Mouse (Mus musculus) embryo, embryonic 10 days (tissue): ENCODE data around the gene Adamts12.

Source experiments
- DNase-seq: peaks from one replicate; pipeline ENCODE4 v3.0.0-alpha.2; 2015; ENCODE audit warnings: low spot score

The Adamts12 gene

GRCm38 (mm10) chr15:11160759-11161158 is 96.2 kb downstream of the Adamts12 start:
- DNase-seq, result peak; percentile 69

GRCm38 (mm10) chr15:11165883-11166282 is 101.3 kb downstream of the Adamts12 start:
- peak; percentile 39 for DNase-seq

GRCm38 (mm10) chr15:11173884-11174470 is 109.4 kb downstream of the Adamts12 start:
- peak; percentile 29 for DNase-seq

- DNase-seq, result no peak
Measured at GRCm38 (mm10) chr15:11174842-11175241, 110.3 kb downstream of the Adamts12 start.

- peak; percentile 49 for DNase-seq
Measured at GRCm38 (mm10) chr15:11177448-11177847, 112.9 kb downstream of the Adamts12 start.

- no peak for DNase-seq
Measured at GRCm38 (mm10) chr15:11179751-11180169, 115.2 kb downstream of the Adamts12 start.

GRCm38 (mm10) chr15:11186711-11187110 is 122.1 kb downstream of the Adamts12 start:
- DNase-seq, result no peak

GRCm38 (mm10) chr15:11190447-11190846 is 125.9 kb downstream of the Adamts12 start:
- DNase-seq, result no peak

DNA sequence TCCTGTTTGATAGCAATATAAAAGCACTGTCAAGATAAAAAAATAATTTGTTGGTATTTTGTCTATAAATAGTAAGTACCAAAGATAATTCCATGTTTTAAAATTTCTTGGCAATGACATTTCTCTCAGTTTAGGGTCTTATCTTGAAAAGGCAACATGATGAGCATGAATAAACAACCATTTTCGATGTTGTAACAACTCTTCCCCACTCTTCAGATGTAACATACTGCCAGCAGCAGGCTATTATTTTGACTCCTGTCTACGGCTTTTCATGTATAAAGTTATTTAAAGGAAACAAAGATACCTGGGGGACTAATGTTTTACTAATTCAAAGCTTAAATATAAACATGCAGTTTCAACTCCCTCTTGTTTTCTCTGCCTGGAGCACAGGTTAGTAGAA is 128.2 kb downstream of the Adamts12 start:
- no peak for DNase-seq

DNA sequence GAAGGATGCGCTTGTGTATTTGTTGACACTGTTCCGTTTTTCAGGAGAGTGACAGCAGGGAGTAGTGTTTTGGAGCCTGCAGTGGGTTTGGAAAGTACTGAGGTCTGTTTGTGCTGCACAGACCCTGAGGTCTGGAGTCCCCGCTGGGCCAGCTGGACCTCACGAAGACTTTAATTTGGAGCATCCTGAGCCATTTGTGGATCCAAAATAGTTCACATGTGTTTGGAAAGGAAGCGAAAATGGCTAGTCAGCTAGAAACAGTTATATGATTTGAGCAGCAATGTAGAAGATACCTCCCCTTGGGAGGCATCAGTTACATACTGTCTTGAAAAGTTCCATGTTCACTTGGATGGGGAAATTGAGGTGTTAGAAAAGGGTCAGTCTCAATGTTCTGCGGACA is 132.5 kb downstream of the Adamts12 start:
- DNase-seq, result no peak

- no peak for DNase-seq
Measured at GRCm38 (mm10) chr15:11198246-11198795, 133.7 kb downstream of the Adamts12 start.

DNA sequence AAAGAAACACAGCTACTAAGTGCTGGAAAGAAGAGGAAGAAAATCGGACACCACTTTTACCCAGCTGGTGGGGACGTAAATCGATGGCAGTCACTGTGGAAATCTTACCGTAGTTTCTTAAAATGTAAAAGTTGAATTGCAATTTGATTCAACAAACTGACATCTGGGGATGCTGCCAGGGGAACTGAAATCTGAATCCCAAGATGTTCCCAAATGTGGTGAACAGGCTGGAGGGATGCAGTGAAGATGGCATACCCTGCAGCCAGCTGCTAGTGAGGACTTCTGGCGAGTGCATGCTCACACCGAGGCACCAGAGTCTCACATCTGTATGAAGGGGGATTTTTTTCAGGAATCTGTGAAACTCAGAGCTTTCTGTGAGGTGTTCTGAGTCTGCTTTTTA is 138.5 kb downstream of the Adamts12 start:
- no peak for DNase-seq

GRCm38 (mm10) chr15:11204934-11205333 is 140.3 kb downstream of the Adamts12 start:
- no peak for DNase-seq

- peak; percentile 83 for DNase-seq
Measured at GRCm38 (mm10) chr15:11210976-11211375, 146.4 kb downstream of the Adamts12 start.

- no peak for DNase-seq
Measured at GRCm38 (mm10) chr15:11233906-11234632, 169.5 kb downstream of the Adamts12 start.

- no peak for DNase-seq
Measured at GRCm38 (mm10) chr15:11240406-11240805, 175.8 kb downstream of the Adamts12 start.

- DNase-seq, result no peak
Measured at GRCm38 (mm10) chr15:11241288-11241687, 176.7 kb downstream of the Adamts12 start.

DNA sequence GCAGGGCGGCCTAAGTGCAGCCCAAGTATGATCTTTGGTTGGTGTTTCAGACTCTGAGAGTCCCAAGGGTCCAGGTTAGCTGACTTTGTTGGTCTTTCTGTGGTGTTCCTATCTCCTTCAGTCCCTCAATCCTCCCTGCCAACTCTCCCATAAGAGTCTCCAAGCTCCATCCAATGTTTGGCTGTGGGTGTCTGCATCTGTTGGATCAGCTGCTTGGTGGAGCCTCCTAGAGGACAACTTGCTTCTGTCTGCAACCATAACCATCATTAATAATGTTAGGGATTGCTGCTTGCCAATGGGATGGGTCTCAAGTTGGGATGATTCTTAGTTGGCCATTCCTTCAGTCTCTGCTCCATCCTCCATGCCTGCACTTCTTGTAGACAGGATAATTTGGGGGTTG is 181.8 kb downstream of the Adamts12 start:
- no peak for DNase-seq

- no peak for DNase-seq
Measured at GRCm38 (mm10) chr15:11279273-11280080, 214.9 kb downstream of the Adamts12 start.

GRCm38 (mm10) chr15:11280689-11281264 is 216.2 kb downstream of the Adamts12 start:
- no peak for DNase-seq

- DNase-seq, result no peak
Measured at GRCm38 (mm10) chr15:11283171-11283570, 218.6 kb downstream of the Adamts12 start.

- DNase-seq, result no peak
Measured at GRCm38 (mm10) chr15:11287780-11288179, 223.2 kb downstream of the Adamts12 start.
